Mouse (Mus musculus): ENCODE measurements around the gene Dusp23.

GRCm38 (mm10) chr1:172659688-172660087 is 26.9 kb upstream of the Dusp23 start:
- TF ChIP-seq CTCF (IDR thresholded peaks at IDR 0.05; ENCODE audit: borderline replicate concordance, control insufficient read depth, extremely low read depth, insufficient read depth, low read length, poor library complexity) = no peak
- TF ChIP-seq POLR2A (IDR thresholded peaks at IDR 0.05; ENCODE audit: control insufficient read depth, extremely low read depth, insufficient read depth, low read length, poor library complexity) = no peak

Data from thymus, adult 2 months (tissue).